Mouse (Mus musculus) myocyte (in vitro differentiated cells): ENCODE measurements around the gene Tubgcp6.

Experiments
- CEBPB ChIP-seq: IDR thresholded peaks from 2 replicates; pipeline ENCODE4 v1.6.1; 2011; ENCODE audit warnings: mild to moderate bottlenecking, moderate library complexity; ENCODE audit not compliant: poor library complexity, insufficient read depth, severe bottlenecking
- E2F4 ChIP-seq: IDR thresholded peaks from one replicate; pipeline ENCODE4 v1.6.1; 2011; ENCODE audit warnings: mild to moderate bottlenecking, control low read depth, moderate library complexity; ENCODE audit not compliant: insufficient read depth
- MYOD1 ChIP-seq, 3 experiments: IDR thresholded peaks; one replicate each; pipeline ENCODE4 v1.6.1; 2011; ENCODE audit warnings: control low read depth in 2 of 3, low read depth in 2 of 3, mild to moderate bottlenecking in 2 of 3, moderate library complexity in 1 of 3; ENCODE audit not compliant: insufficient read length in 2 of 3, control insufficient read depth in 1 of 3
- POLR2A ChIP-seq: IDR thresholded peaks from one replicate; pipeline ENCODE4 v1.6.1; 2011; ENCODE audit warnings: low read depth, mild to moderate bottlenecking, control low read depth, moderate library complexity; ENCODE audit not compliant: insufficient read length
- POLR2AphosphoS2 ChIP-seq: IDR thresholded peaks from one replicate; pipeline ENCODE4 v1.6.1; 2011; ENCODE audit warnings: low read depth, control low read depth; ENCODE audit not compliant: insufficient read length
- SRF ChIP-seq: IDR thresholded peaks from one replicate; pipeline ENCODE4 v1.6.1; 2011; ENCODE audit warnings: low read depth; ENCODE audit not compliant: control insufficient read depth, insufficient read length
- TCF12 ChIP-seq: IDR thresholded peaks from one replicate; pipeline ENCODE4 v1.6.1; 2011; ENCODE audit warnings: mild to moderate bottlenecking, control low read depth; ENCODE audit not compliant: poor library complexity, insufficient read depth, severe bottlenecking
- USF1 ChIP-seq: IDR thresholded peaks from one replicate; pipeline ENCODE4 v1.6.1; 2011; ENCODE audit warnings: low read depth, mild to moderate bottlenecking, control low read depth, moderate library complexity

GRCm38 (mm10) chr15:89140659-89141252 lies 17.8 kb upstream of the Tubgcp6 start, which contains the start of gene Mapk12:
- peak; percentile 39 for TF ChIP-seq POLR2A
- TF ChIP-seq E2F4, result no peak
- peak; percentile 22 for TF ChIP-seq POLR2AphosphoS2
- no peak for TF ChIP-seq SRF
- peak; percentile 91 for TF ChIP-seq USF1
- no peak for TF ChIP-seq MYOD1 (IDR thresholded peaks at IDR 0.05; ENCODE audit: control insufficient read depth in 1 of 3, insufficient read length in 2 of 3, low read depth in 2 of 3)
- no peak for TF ChIP-seq TCF12
- no peak for TF ChIP-seq CEBPB
